Mouse (Mus musculus) thymus, adult 2 months (tissue): ENCODE data around the gene Lrpap1. TPM values are rescaled to one million over a fixed set of nuclear protein-coding genes. Genes with fewer than 3 reads are reported as not detected.

ENCODE experiments used
- DNase-seq: peaks from one replicate; pipeline ENCODE4 v3.0.0; 2021
- H3K27ac ChIP-seq: fragments of 200-500 bp; 2 replicates; pipeline ENCODE4 v1.5.1; 2012; ENCODE audit warnings: low read length, control low read depth; ENCODE audit not compliant: control insufficient read depth, insufficient read depth
- H3K27me3 ChIP-seq: fragments of 200-500 bp; 2 replicates; pipeline ENCODE4 v1.6.1; 2012; ENCODE audit warnings: mild to moderate bottlenecking, low read length, moderate library complexity, mixed read lengths; ENCODE audit not compliant: control insufficient read depth, insufficient read depth
- H3K36me3 ChIP-seq: fragments of 200-500 bp; 2 replicates; pipeline ENCODE4 v1.6.1; 2012; ENCODE audit warnings: mild to moderate bottlenecking, low read length, moderate library complexity; ENCODE audit not compliant: control insufficient read depth, insufficient read depth
- H3K4me1 ChIP-seq: fragments of 200-500 bp; replicated peaks from 2 replicates; pipeline ENCODE4 v1.6.1; 2012; ENCODE audit warnings: low read length; ENCODE audit not compliant: control insufficient read depth, insufficient read depth
- H3K4me3 ChIP-seq: fragments of 200-500 bp; 2 replicates; pipeline ENCODE4 v1.5.1; 2012; ENCODE audit warnings: mild to moderate bottlenecking, low read length, control low read depth, moderate library complexity; ENCODE audit not compliant: control insufficient read depth, insufficient read depth
- CTCF ChIP-seq: fragments of 200-500 bp; IDR thresholded peaks from 2 replicates; pipeline ENCODE4 v1.5.1; 2012; ENCODE audit warnings: mild to moderate bottlenecking, control low read depth, low read length, moderate library complexity, borderline replicate concordance; ENCODE audit not compliant: control insufficient read depth, poor library complexity, insufficient read depth; ENCODE audit errors: extremely low read depth
- POLR2A ChIP-seq: fragments of 200-500 bp; IDR thresholded peaks from 2 replicates; pipeline ENCODE4 v1.6.1; 2012; ENCODE audit warnings: mild to moderate bottlenecking, low read length, control low read depth, moderate library complexity; ENCODE audit not compliant: control insufficient read depth, poor library complexity, insufficient read depth; ENCODE audit errors: extremely low read depth
- WGBS: fragments of 180-500 bp; shearing (Covaris S2); methylation state at CpG from one replicate; pipeline ENCODE4 v1.1.7; 2018; 5-methylcytosine and 5-hydroxymethylcytosine counted together
- polyA plus RNA-seq: library from polyadenylated mRNA; depleted of rRNA; stranded (reverse); fragments of >200 nt; gene quantifications from 2 replicates; pipeline ENCODE4 v1.2.3, GENCODE M21; 2012

The Lrpap1 gene
- polyA plus RNA-seq, 1 experiment = 24.4 TPM

- H3K4me3 ChIP-seq = no peak overlapping the region
- DNase-seq = no peak
- TF ChIP-seq CTCF = no peak
- TF ChIP-seq POLR2A = no peak
- no peaks in the 10 kb centered on the region for H3K4me1 ChIP-seq
- H3K27ac ChIP-seq = no peak overlapping the region
- H3K36me3 ChIP-seq = no peaks in the 10 kb centered on the region
- H3K27me3 ChIP-seq = no peaks in the 10 kb centered on the region
- WGBS = 96% methylated on average over 2 of the region's 2 CpGs
Observed at GRCm38 (mm10) chr5:35146747-35147146, 41.2 kb upstream of the Lrpap1 start.

GRCm38 (mm10) chr5:35144716-35145115 lies 39.1 kb upstream of the Lrpap1 start:
- Histone ChIP-seq H3K4me3 (no peak overlapping the region), H3K27me3 (no peaks in the 10 kb centered on the region), H3K4me1 (no peaks in the 10 kb centered on the region), H3K27ac (no peak overlapping the region), H3K36me3 (no peaks in the 10 kb centered on the region)
- WGBS = 90% methylated on average over 2 of the region's 2 CpGs
- TF ChIP-seq POLR2A (no peak), CTCF (no peak)
- no peak for DNase-seq

GRCm38 (mm10) chr5:35143460-35144245 lies 38.1 kb upstream of the Lrpap1 start:
- no peak overlapping the region for H3K27ac ChIP-seq
- WGBS = 56% methylated on average over 10 of the region's 10 CpGs
- no peaks in the 10 kb centered on the region for H3K27me3 ChIP-seq
- H3K4me3 ChIP-seq = no peak overlapping the region
- H3K4me1 ChIP-seq = no peaks in the 10 kb centered on the region
- TF ChIP-seq POLR2A = no peak
- no peak for TF ChIP-seq CTCF
- DNase-seq = no peak
- no peaks in the 10 kb centered on the region for H3K36me3 ChIP-seq

GRCm38 (mm10) chr5:35142910-35143309 lies 37.3 kb upstream of the Lrpap1 start:
- Histone ChIP-seq H3K4me1 (no peaks in the 10 kb centered on the region), H3K27me3 (no peaks in the 10 kb centered on the region), H3K4me3 (no peak overlapping the region), H3K27ac (no peak overlapping the region), H3K36me3 (no peaks in the 10 kb centered on the region)
- WGBS = 8% methylated on average over 1 of the region's 1 CpGs
- no peak for TF ChIP-seq POLR2A
- no peak for TF ChIP-seq CTCF
- DNase-seq = no peak

GRCm38 (mm10) chr5:35141316-35141715 lies 35.8 kb upstream of the Lrpap1 start:
- DNase-seq = no peak
- WGBS = 75% methylated on average over 3 of the region's 3 CpGs
- Histone ChIP-seq H3K4me3 (no peak overlapping the region), H3K27ac (no peak overlapping the region), H3K4me1 (no peaks in the 10 kb centered on the region), H3K36me3 (no peaks in the 10 kb centered on the region), H3K27me3 (no peaks in the 10 kb centered on the region)
- TF ChIP-seq POLR2A = no peak
- TF ChIP-seq CTCF = no peak

GRCm38 (mm10) chr5:35138183-35138611 lies 32.6 kb upstream of the Lrpap1 start:
- no peak for DNase-seq

More at GRCm38 (mm10) chr5:35138183-35138611, 32.6 kb upstream of the Lrpap1 start:
- no peak overlapping the region for H3K27ac ChIP-seq
- H3K4me1 ChIP-seq = no peaks in the 10 kb centered on the region
- TF ChIP-seq CTCF (no peak), POLR2A (no peak)
- H3K4me3 ChIP-seq = no peak overlapping the region
- H3K36me3 ChIP-seq = no peaks in the 10 kb centered on the region
- WGBS = 85% methylated on average over 11 of the region's 11 CpGs
- no peaks in the 10 kb centered on the region for H3K27me3 ChIP-seq
